Mouse (Mus musculus): ENCODE data around the gene Cald1.

- TF ChIP-seq CTCF (IDR thresholded peaks at IDR 0.05; ENCODE audit: control insufficient read depth, insufficient read depth, insufficient replicate concordance, low read depth, low read length) (no peak), POLR2A (IDR thresholded peaks at IDR 0.05; ENCODE audit: control insufficient read depth, low read depth, low read length) (no peak)
These were observed 3.8 kb downstream of the Cald1 start for GRCm38 (mm10) chr6:34602091-34602490.
